Mouse (Mus musculus) 3134 (cell line): ENCODE results near the gene Ube3b.

Source experiments
- DNase-seq: peaks from one replicate; pipeline ENCODE4 v3.0.0-alpha.2; 2011; ENCODE audit warnings: low spot score; ENCODE audit not compliant: insufficient read length; ENCODE audit errors: extremely low read depth

The Ube3b gene

GRCm38 (mm10) chr5:114421561-114422298 is 41.3 kb downstream of the Ube3b start:
- no peak for DNase-seq

DNA sequence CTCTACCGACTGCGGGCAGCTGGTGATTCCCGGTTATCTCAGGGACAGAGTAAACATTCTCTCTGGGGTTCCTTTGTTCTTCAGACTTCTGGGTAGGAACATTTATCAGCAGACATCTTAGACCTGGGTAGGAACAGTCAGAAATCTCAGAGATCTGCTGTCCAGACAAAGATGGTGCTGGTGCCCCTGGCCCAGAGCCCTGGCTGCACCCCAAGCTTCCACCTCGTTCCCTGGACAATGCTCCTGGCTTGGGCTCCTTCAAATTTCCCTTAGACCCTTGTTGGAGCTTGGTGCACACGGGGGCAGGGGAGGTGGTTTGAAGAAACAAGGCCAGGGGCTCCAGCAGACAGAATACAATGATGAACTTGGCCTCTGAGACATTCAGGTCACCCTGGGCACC is 42.2 kb downstream of the Ube3b start:
- DNase-seq = no peak

DNA sequence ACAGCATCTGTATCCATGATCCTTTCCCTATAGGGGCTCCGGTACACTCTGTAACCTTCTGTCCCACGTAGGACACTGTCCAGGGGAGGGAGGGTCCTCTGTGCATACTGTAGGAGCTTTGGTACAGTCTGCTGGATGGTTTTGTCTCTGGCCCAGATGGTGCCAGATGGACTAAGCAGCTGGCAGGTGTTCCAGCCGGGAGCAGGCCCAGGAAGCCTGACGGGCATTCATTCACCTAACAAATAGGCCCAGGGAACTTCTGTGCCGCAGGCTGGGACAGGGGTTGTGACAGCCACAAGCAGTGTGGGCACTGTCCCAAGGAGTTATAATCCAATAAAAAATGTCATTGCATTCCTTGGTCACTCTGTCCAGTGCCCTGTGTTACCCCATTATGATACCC is 43.6 kb downstream of the Ube3b start:
- no peak for DNase-seq

- DNase-seq = no peak
Observed at GRCm38 (mm10) chr5:114426732-114427131, 46.3 kb downstream of the Ube3b start.

- no peak for DNase-seq
Observed at GRCm38 (mm10) chr5:114428621-114429020, 48.2 kb downstream of the Ube3b start.

DNA sequence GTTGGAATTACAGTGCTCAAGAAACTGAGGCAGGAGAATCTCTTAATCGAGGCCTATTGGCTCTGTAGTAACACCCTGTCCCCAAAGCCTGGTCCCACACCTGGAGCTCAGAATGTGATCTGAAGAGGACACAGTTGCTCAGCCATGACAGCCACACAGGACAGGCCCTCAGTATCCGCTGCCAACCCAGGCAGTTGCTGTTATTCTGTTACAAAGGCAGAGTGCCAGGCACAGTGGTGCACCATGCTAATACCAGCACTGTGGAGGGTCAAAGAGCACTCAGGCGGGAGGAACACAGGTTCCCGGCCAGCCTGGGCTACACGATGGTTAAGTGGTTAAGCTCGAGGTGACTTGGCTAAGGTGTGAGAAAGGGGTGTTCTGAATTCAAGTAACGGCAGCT is 49.4 kb downstream of the Ube3b start:
- no peak for DNase-seq

- no peak for DNase-seq
Observed at GRCm38 (mm10) chr5:114434359-114434758, 54.0 kb downstream of the Ube3b start.

DNA sequence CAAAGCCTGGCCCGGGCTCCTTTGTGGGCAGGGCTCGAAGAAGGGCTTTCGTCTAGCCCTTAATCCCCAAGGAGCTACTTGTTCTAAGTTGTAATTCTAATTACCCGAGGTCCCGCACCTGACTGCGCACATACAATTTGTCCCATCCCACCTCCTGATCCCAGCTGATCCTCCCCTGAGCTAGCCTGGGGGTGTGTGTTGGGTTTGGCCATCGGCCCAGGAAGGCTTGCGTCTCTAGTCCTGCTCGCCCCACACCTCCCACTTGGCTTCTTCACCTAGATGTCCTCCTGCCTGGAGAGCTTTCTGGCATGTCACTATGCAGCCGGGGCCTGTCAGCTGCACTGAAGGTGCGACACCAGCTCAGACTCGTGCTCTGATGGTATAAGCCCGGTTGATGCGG is 55.2 kb downstream of the Ube3b start:
- no peak for DNase-seq

DNA sequence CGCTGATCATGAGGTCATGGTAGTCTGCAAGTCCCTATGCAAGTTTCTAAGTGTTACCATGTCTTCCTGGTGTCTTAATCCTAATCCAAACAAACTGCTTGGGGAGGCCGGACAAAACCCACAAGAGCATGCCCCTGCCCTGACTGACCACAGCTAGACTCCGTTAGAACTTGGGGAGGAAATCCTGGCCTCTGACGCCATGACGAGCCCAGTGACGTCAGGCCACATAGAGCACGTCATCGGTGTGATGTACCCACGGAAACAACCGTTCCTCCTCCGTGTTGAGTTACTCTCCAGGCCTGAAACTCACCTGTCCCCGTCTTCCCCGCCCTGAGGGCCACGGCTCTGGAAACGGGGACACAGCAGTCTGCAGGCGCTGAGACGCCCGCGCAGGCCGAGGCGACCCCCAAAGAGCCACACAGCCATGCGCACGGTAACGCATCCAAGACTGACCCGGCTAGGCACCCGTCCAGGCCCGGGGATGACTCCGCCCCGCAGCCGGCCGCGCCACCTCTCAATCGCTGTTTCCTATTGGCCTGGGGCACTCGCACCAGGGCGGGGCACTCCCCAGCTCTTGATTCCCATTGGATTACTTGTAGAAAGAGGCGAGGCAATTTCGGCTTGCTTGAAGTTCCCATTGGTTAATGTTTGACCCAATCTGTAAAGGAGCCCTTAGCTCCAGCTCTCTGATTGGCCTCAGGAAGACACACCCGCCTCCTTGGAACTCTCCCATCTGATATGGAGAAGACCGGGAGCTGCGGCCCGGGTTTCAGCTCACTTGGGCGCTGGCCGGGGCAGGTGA is 63.4 kb downstream of the Ube3b start, which contains the start of the genes Mmab and Mvk:
Gene Mmab (minus strand): TSS at position 495 of the 802 bp plus-strand sequence.
Gene Mvk (plus strand): TSS at position 704 of the 802 bp plus-strand sequence.
- peak; percentile 97 for DNase-seq

- DNase-seq = no peak
Observed at GRCm38 (mm10) chr5:114444368-114444692, 63.9 kb downstream of the Ube3b start.

- no peak for DNase-seq
Observed at GRCm38 (mm10) chr5:114449011-114449410, 68.6 kb downstream of the Ube3b start.

GRCm38 (mm10) chr5:114456287-114456686 is 75.9 kb downstream of the Ube3b start:
- no peak for DNase-seq

DNA sequence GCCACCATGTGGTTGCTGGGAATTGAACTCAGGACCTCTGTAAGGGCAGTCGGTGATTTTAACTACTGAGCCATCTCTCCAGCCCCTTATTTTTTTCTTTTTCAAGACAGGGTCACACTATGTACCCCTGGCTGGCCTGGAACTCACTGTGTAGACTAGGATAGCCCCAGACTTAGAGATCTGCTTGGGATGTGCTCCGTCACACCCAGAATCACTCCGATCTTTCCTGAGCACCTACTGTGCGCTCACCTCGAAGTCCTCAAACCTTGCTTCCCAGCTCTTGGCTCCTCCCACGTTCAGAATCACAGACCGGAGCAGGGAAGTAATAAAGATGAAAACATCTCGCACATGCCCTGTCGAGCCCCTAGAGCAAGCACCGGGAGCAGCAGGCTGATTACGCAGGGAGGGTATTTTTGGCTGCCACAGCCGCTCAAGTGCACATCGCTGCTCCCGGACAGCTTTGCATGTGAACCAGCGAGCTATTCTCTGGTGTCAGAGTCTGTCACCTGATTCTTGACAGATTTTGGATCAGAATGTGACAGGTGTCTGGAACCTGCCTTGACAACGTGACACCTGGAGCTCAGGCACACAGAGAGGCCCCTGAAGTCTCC is 76.7 kb downstream of the Ube3b start:
- DNase-seq = no peak

GRCm38 (mm10) chr5:114461238-114461637 is 80.8 kb downstream of the Ube3b start:
- DNase-seq = peak; percentile 61

DNA sequence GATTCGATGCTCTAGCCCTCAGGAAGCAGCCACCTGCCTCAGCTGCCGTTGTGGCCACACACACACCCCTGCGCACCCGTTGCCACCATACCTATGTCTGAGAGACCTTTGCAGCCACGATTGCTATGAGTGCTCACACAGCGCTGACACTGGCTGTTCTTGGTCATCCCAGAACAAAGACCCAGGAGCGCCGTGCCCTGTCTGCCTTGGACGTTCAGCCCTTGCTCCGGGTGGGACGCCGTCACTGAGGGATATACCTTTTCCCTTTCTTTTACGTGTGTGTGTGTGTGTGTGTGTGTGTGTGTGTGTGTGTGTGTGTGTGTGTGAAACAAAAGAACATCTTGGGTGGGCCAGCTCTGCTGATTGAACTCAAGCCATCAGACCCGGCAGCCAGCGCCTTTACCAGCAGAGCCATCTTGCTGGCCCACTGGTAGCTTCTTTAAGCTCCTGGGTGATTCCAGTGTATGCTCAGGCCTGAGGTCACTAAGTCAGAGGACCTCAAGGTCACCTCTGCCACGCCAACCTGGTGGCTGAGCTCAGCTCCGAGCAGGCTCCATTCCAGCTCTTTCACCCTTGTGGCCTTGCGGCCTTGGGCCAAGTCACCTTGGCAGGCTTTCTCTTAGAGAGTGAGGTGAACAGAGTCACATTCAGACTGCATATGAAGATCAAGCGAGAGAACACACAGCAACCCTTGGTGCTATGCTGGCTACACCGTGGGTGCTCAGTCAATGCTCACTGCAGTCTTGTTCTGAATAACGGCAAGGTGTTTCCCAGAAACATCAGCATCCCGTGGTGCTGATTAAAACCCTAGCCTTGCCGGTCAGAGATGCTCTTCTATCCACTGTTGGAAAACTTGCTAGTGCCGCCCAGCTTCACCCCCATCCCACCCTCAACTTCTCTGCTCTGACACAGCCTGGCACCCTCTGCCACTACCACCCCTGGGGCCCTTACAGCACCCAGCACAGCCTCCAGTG is 81.9 kb downstream of the Ube3b start:
- DNase-seq = no peak

DNA sequence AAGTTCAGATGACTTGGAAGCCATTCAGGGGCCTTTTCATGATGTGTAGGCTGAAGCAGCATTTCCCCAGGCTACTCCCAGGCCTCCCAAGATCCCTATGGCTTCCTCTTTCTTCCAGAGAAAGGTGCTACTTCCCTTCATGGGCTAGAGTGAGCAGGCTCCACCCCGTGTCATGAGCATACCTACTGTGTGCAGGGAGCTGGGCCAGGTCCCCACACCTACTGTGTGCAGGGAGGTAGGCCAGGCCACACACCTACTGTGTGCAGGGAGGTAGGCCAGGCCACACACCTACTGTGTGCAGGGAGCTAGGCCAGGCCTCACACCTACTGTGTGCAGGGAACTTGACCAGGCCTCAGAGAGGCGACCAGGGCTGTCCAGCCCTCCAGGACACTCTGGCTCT is 84.2 kb downstream of the Ube3b start:
- no peak for DNase-seq

DNA sequence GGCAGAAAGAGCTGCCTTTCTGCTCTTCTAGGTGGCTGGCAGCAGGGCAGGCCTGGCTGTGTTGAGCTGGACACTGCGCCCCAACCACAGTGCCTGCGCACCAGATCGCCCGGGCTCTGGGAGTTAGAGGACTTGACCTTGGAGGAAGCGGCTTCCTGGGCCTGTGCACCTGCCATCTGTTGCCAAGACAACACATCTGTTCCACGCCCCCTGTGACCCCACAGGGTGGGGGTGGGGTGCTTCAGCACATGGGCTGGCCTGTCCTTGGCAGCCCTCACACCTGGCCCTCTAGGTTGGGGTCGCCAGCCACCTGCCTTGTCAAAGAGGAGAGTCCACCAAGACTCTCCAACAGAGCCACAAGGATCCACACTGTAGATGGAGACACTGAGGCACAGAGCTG is 85.2 kb downstream of the Ube3b start:
- no peak for DNase-seq

DNA sequence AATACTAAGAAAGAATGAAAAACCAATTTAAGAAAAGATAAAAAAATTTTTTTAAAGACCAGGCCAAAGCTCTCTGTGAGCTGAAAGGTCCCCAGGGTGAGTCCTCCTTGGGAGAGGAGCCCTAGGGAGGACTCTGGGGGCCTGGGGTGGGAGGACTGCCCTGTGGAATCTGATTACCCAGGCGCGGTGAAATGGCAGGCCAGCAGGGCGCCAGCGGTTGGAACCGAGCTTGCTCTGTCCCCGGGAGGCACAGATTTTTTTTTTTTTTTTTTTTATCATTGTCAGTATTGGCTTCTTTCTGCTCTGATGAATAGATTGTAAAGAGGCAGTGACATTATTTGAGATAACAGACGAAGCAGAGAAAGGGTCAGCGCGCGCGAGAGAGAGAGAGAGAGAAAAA is 86.6 kb downstream of the Ube3b start:
- no peak for DNase-seq

DNA sequence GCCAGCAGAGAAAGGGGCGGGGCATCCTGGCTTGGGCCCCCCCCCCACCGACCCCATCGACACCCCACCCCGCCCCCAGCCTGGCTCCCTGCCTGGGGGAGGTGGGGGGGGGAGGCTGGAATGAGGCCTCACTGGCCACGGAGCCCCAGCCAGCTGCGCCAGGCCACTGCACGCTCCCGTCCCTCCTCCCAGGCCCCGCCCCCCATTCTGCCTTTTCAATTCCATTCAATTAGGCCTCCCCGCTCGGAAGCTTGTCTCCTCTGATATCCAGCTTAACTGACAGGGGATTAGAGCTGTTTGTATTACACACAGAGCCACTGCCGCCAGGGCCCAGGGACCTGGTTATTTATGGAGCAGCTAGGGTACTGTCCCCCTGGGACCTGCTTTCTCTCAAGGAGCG is 87.0 kb downstream of the Ube3b start:
- DNase-seq = no peak

DNA sequence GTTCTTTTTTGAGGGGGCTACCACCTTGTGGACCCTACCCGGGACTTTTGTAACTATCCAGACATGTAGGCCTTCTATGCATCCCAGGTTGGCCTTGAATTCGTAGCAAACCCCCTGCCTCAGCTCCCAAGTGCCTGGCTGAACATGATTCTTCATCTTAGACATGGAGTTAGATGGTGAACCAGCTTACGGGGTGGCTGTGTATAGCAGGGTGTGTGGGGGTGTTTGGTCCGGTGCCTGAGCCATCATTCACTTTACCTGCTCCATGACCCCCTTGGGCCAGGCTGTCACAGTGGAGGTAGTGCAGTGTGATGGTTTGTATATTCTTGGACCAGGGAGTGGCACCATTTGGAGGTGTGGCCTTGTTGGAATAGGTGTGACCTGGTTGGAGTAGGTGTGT is 87.6 kb downstream of the Ube3b start:
- no peak for DNase-seq

- no peak for DNase-seq
Observed at GRCm38 (mm10) chr5:114470359-114470758, 90.0 kb downstream of the Ube3b start.
